Mouse (Mus musculus) MEL (cell line): Measurements from ENCODE around the gene Utrn. TPM values are rescaled to one million over a fixed set of nuclear protein-coding genes. Genes with fewer than 3 reads are reported as not detected.
A peak's percentile ranks its signal among the peaks of the same experiment; 100 is the strongest.

Source experiments
- DNase-seq: peaks from one replicate; pipeline ENCODE4 v3.0.0; 2011; ENCODE audit warnings: low read depth, low spot score
- H3K27ac ChIP-seq: 2 replicates; pipeline ENCODE4 v1.5.1; 2012; ENCODE audit warnings: low read depth, mild to moderate bottlenecking, control low read depth, low read length, moderate library complexity; ENCODE audit not compliant: control insufficient read depth
- H3K27me3 ChIP-seq, 2 experiments: fragments of 150-350 bp in 1 of 2; sonication (generic) in 1 of 2; 2 replicates each; pipeline ENCODE4 v1.6.1; 2012; ENCODE audit warnings: low read length in 2 of 2, mild to moderate bottlenecking in 2 of 2, improper control_type of control experiment in 1 of 2, moderate library complexity in 1 of 2; ENCODE audit not compliant: insufficient read depth in 2 of 2, control insufficient read depth in 1 of 2
- H3K36me3 ChIP-seq, 2 experiments: 2 replicates each; pipeline ENCODE4 v1.6.1; 2012 to 2014; ENCODE audit warnings: low read length in 2 of 2, improper control_type of control experiment in 1 of 2, inconsistent platforms in 1 of 2, mild to moderate bottlenecking in 1 of 2; ENCODE audit not compliant: insufficient read depth in 2 of 2, control insufficient read depth in 1 of 2
- H3K4me1 ChIP-seq, 2 experiments: fragments of 150-350 bp in 1 of 2; sonication (generic) in 1 of 2; 2 replicates each; pipeline ENCODE4 v1.6.1; 2012; ENCODE audit warnings: low read length in 2 of 2, improper control_type of control experiment in 1 of 2, mild to moderate bottlenecking in 1 of 2; ENCODE audit not compliant: insufficient read depth in 2 of 2, control insufficient read depth in 1 of 2
- H3K4me3 ChIP-seq, 2 experiments: fragments of 150-350 bp in 1 of 2; sonication (generic) in 1 of 2; 2 replicates each; pipeline ENCODE4 v1.5.1; 2012; ENCODE audit warnings: low read depth in 2 of 2, low read length in 2 of 2, mild to moderate bottlenecking in 2 of 2, moderate library complexity in 2 of 2, control low read depth in 1 of 2, improper control_type of control experiment in 1 of 2; ENCODE audit not compliant: control insufficient read depth in 1 of 2, insufficient read depth in 1 of 2
- H3K79me2 ChIP-seq: 2 replicates; pipeline ENCODE4 v1.6.1; 2012; ENCODE audit warnings: mild to moderate bottlenecking, low read length, moderate library complexity; ENCODE audit not compliant: control insufficient read depth, poor library complexity, insufficient read depth
- H3K9ac ChIP-seq: 2 replicates; pipeline ENCODE4 v1.6.1; 2012; ENCODE audit warnings: low read depth, mild to moderate bottlenecking, control low read depth, low read length, moderate library complexity; ENCODE audit not compliant: control insufficient read depth, poor library complexity, severe bottlenecking
- H3K9me3 ChIP-seq: fragments of 150-350 bp; sonication (generic); replicated peaks from 2 replicates; pipeline ENCODE4 v1.6.1; 2012; ENCODE audit warnings: mild to moderate bottlenecking, low read length, improper control_type of control experiment, moderate library complexity; ENCODE audit not compliant: insufficient read depth
- CHD1 ChIP-seq: IDR thresholded peaks from 2 replicates; pipeline ENCODE4 v1.6.1; 2012; ENCODE audit warnings: low read depth, mild to moderate bottlenecking, inconsistent platforms, low read length, improper control_type of control experiment
- CHD2 ChIP-seq: IDR thresholded peaks from 2 replicates; pipeline ENCODE4 v1.6.1; 2011; ENCODE audit warnings: low read length, improper control_type of control experiment
- EP300 ChIP-seq, 2 experiments: IDR thresholded peaks; 2 replicates each; pipeline ENCODE4 v1.6.1; 2011; ENCODE audit warnings: improper control_type of control experiment in 2 of 2, low read length in 2 of 2, low read depth in 1 of 2, mild to moderate bottlenecking in 1 of 2
- GABPA ChIP-seq: IDR thresholded peaks from 2 replicates; pipeline ENCODE4 v1.6.1; 2012; ENCODE audit warnings: low read depth, mild to moderate bottlenecking, inconsistent platforms, low read length, improper control_type of control experiment, moderate library complexity
- GATA1 ChIP-seq: IDR thresholded peaks from 2 replicates; pipeline ENCODE4 v1.6.1; 2011; ENCODE audit warnings: low read depth, low read length, improper control_type of control experiment
- MAFK ChIP-seq: IDR thresholded peaks from 2 replicates; pipeline ENCODE4 v1.6.1; 2011; ENCODE audit warnings: low read depth, mild to moderate bottlenecking, low read length, improper control_type of control experiment, borderline replicate concordance
- MAX ChIP-seq: IDR thresholded peaks from 2 replicates; pipeline ENCODE4 v1.6.1; 2011; ENCODE audit warnings: low read length, improper control_type of control experiment
- MAZ ChIP-seq: IDR thresholded peaks from 2 replicates; pipeline ENCODE4 v1.6.1; 2012; ENCODE audit warnings: low read depth, mild to moderate bottlenecking, inconsistent platforms, low read length, improper control_type of control experiment
- MEF2A ChIP-seq: IDR thresholded peaks from 2 replicates; pipeline ENCODE4 v1.6.1; 2014; ENCODE audit warnings: low read depth, mild to moderate bottlenecking, inconsistent platforms, low read length, improper control_type of control experiment; ENCODE audit not compliant: poor library complexity, insufficient replicate concordance, severe bottlenecking; ENCODE audit errors: extremely low read depth
- MYB ChIP-seq: IDR thresholded peaks from 2 replicates; pipeline ENCODE4 v1.6.1; 2011; ENCODE audit warnings: mild to moderate bottlenecking, low read depth, low read length, improper control_type of control experiment
- MYC ChIP-seq: IDR thresholded peaks from 2 replicates; pipeline ENCODE4 v1.6.1; 2011; ENCODE audit warnings: low read depth, mild to moderate bottlenecking, low read length, improper control_type of control experiment, moderate library complexity
- POLR2A ChIP-seq, 2 experiments: IDR thresholded peaks; 2 replicates each; pipeline ENCODE4 v1.6.1; 2011 to 2012; ENCODE audit warnings: low read length in 2 of 2, mild to moderate bottlenecking in 2 of 2, control low read depth in 1 of 2, improper control_type of control experiment in 1 of 2, low read depth in 1 of 2, moderate library complexity in 1 of 2; ENCODE audit not compliant: control insufficient read depth in 1 of 2, insufficient read depth in 1 of 2, poor library complexity in 1 of 2
- RCOR1 ChIP-seq: IDR thresholded peaks from 2 replicates; pipeline ENCODE4 v1.6.1; 2012; ENCODE audit warnings: low read depth, mild to moderate bottlenecking, inconsistent platforms, low read length, improper control_type of control experiment
- SIN3A ChIP-seq: IDR thresholded peaks from 2 replicates; pipeline ENCODE4 v1.6.1; 2012; ENCODE audit warnings: low read length, improper control_type of control experiment, inconsistent platforms
- TAL1 ChIP-seq: IDR thresholded peaks from 2 replicates; pipeline ENCODE4 v1.6.1; 2012; ENCODE audit warnings: mild to moderate bottlenecking, inconsistent platforms, low read length, moderate library complexity, mixed read lengths
- TCF12 ChIP-seq: IDR thresholded peaks from 2 replicates; pipeline ENCODE4 v1.6.1; 2014; ENCODE audit warnings: low read depth, mild to moderate bottlenecking, inconsistent platforms, low read length, improper control_type of control experiment, moderate library complexity
- USF2 ChIP-seq, 2 experiments: IDR thresholded peaks; 2 replicates each; pipeline ENCODE4 v1.6.1; 2011 to 2012; ENCODE audit warnings: improper control_type of control experiment in 2 of 2, low read length in 2 of 2, borderline replicate concordance in 1 of 2, inconsistent platforms in 1 of 2, low read depth in 1 of 2, mild to moderate bottlenecking in 1 of 2; ENCODE audit not compliant: insufficient read depth in 1 of 2
- ZC3H11A ChIP-seq: IDR thresholded peaks from 2 replicates; pipeline ENCODE4 v1.6.1; 2012; ENCODE audit warnings: low read depth, mild to moderate bottlenecking, inconsistent platforms, low read length, improper control_type of control experiment
- ZNF384 ChIP-seq: IDR thresholded peaks from 2 replicates; pipeline ENCODE4 v1.6.1; 2012; ENCODE audit warnings: low read depth, mild to moderate bottlenecking, inconsistent platforms, low read length, improper control_type of control experiment
- polyA plus RNA-seq, 2 experiments: library from polyadenylated mRNA; stranded (reverse) in 1 of 2; unstranded in 1 of 2; fragments of >175 nt in 1 of 2; fragments of >200 nt in 1 of 2; gene quantifications; 2 replicates each; pipeline versions ENCODE4 v1.2.1 to v1.2.4; 2012; ENCODE audit warnings: low replicate concordance in 2 of 2, low read depth in 1 of 2; ENCODE audit not compliant: insufficient read length in 2 of 2, insufficient read depth in 1 of 2, missing spikeins in 1 of 2
- total RNA-seq: library from RNA; depleted of rRNA; stranded (reverse); fragments of 300-350 nt; gene quantifications from 2 replicates; pipeline ENCODE4 v1.2.3, GENCODE M21; 2012

Gene Utrn
- total and polyA plus RNA-seq, 3 experiments, result 2.3 to 4.3 TPM; not detected in 1

DNA sequence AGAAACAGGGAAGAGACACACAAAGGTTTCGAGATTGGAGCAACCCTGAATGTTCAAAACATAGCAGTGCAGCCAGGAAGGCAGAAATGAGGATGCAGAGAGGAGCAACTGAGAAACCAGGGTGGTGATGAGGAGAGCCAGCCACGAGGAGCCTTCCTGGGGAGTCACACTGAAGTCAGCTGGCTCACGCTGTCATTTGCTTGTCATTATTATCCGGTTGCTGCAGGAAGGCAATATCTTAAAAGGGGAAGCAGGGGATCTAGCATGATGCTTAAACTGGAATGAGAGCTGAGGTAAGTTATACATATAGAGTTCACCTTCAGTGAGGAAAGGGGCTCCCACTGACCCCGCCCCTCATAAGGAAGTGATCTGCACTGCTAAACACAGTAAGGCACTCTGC, 368.7 kb downstream of the Utrn start (continued):
- no peak for TF ChIP-seq MYB
- TF ChIP-seq MAFK, result no peak
- TF ChIP-seq MAX, result peak; percentile 80
- no peak for TF ChIP-seq CHD2
- no peak for TF ChIP-seq CHD1
- peak; percentile 74 for TF ChIP-seq TAL1
- TF ChIP-seq GATA1, result peak; percentile 78
- no peak for TF ChIP-seq GABPA
- no peak for TF ChIP-seq POLR2A (IDR thresholded peaks at IDR 0.05; ENCODE audit: control insufficient read depth in 1 of 2, insufficient read depth in 1 of 2, low read depth in 1 of 2, low read length in 2 of 2, poor library complexity in 1 of 2)
- TF ChIP-seq RCOR1, result peak; percentile 32; the same call in 1 of the 2 replicates
- no peak for TF ChIP-seq MAZ
- TF ChIP-seq TCF12, result peak; percentile 65

DNA sequence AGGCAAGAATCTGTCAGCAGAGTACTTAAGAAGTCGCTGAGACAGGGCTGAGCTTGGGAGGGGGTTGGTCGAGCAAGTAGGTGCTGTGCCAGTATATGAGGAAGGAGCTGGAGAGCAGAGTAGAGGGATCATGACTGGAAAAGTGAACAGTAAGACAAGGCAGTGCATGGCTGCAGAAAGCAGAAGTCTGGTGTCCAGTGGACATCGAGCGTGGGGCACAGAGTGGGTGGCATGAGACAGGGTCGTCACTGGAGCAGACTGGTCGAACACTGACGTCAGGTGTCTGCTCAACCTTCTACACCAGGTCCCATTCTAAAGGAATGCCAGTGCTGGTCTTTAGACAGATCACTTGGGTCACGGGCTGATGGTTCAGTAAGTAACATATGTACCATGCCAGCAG, 371.6 kb downstream of the Utrn start:
- Histone ChIP-seq H3K79me2 (no peaks in the 10 kb centered on the region), H3K36me3 (peaks cover 0 to 3% of the 10 kb centered on the region in 2 experiments; a peak in 2 of 4 replicates)
- no peak for DNase-seq
- TF ChIP-seq MAZ (no peak), GATA1 (no peak), EP300 (IDR thresholded peaks at IDR 0.05; ENCODE audit: low read depth in 1 of 2, low read length in 2 of 2) (no peak), MYC (no peak), USF2 (IDR thresholded peaks at IDR 0.05; ENCODE audit: borderline replicate concordance in 1 of 2, insufficient read depth in 1 of 2, low read depth in 1 of 2, low read length in 2 of 2) (no peak), MEF2A (no peak)
- TF ChIP-seq, all 39 proteins: peak for 0
- Histone ChIP-seq H3K27me3 (no peaks in the 10 kb centered on the region), H3K4me1 (peaks cover 3 to 9% of the 10 kb centered on the region in 2 experiments; a peak in 3 of 4 replicates), H3K9me3 (no peaks in the 10 kb centered on the region), H3K4me3 (no peak overlapping the region), H3K9ac (no peak overlapping the region), H3K27ac (no peak overlapping the region)

DNA sequence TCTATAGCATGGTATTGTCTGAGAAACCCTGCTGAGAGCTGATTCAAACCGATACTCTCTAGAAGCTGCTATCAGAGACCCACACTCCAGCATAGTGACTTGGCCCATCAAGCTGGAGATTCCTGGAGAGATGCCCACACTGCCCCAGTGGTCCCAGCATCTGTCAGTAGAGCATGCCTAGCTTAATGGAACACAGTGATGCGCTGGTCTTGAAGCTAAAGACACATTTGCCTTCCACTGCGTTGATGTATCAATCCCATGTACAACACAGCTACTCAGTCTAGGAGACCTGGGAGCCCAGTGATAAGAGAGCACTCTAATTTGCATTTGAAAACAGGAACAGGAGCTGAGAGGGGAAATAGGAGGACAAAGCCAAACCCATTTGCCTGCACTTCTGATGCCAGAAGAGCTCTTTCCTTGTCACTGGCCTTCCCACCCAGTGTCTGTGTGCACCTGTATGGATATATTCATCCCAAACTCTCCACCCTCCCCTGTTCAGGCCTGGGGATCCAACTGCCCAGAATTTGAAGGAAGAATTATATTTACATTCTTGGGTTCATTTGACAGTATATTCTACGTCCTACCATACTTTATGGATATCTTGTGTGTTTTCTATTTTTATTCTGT, 379.5 kb downstream of the Utrn start:
- Histone ChIP-seq H3K9ac (no peak overlapping the region), H3K4me3 (no peak overlapping the region), H3K27me3 (no peaks in the 10 kb centered on the region), H3K27ac (no peak overlapping the region), H3K79me2 (no peaks in the 10 kb centered on the region), H3K9me3 (no peaks in the 10 kb centered on the region), H3K4me1 (peaks cover 0 to 9% of the 10 kb centered on the region in 2 experiments; a peak in 2 of 4 replicates), H3K36me3 (peaks cover 0 to 10% of the 10 kb centered on the region in 2 experiments; a peak in 2 of 4 replicates)
- DNase-seq, result peak; percentile 78
- no peak for TF ChIP-seq CHD2
- no peak for TF ChIP-seq ZNF384
- TF ChIP-seq TCF12, result peak; percentile 22; the same call in 1 of the 2 replicates
- peak; percentile 3 to 28; a peak in 1 of 4 replicates for TF ChIP-seq EP300 (IDR thresholded peaks at IDR 0.05; ENCODE audit: low read depth in 1 of 2, low read length in 2 of 2)
- TF ChIP-seq GATA1, result peak; percentile 62
- peak; percentile 33; the same call in 1 of the 2 replicates for TF ChIP-seq TAL1
- TF ChIP-seq SIN3A, result 0 out of 2 replicates have a peak, but pooled peaks have one; percentile 24
- no peak for TF ChIP-seq ZC3H11A
- TF ChIP-seq GABPA, result no peak
